Mouse (Mus musculus) kidney, adult 2 months (tissue): ENCODE data around the gene Tnfsf9.

Experiments used
- CTCF ChIP-seq: fragments of 200-500 bp; conservative IDR thresholded peaks from 2 replicates; pipeline ENCODE4 v1.5.1; 2011; ENCODE audit warnings: low read depth, mild to moderate bottlenecking, control low read depth, low read length, moderate library complexity, mixed read lengths; ENCODE audit not compliant: insufficient read depth, insufficient read length
- POLR2A ChIP-seq: fragments of 200-500 bp; IDR thresholded peaks from one replicate; pipeline ENCODE4 v1.6.1; 2011; ENCODE audit warnings: low read depth, low read length, control low read depth

GRCm38 (mm10) chr17:57112768-57113474, 7.8 kb downstream of the Tnfsf9 start:
- TF ChIP-seq POLR2A (no peak), CTCF (no peak)
